Mouse (Mus musculus) spleen, adult 12 weeks (tissue): Measurements from ENCODE around the gene Htr3b.

Experiments used
- DNase-seq: peaks from one replicate; pipeline ENCODE4 v3.0.0; 2022; ENCODE audit warnings: low spot score

Gene Htr3b

GRCm38 (mm10) chr9:48916011-48916788, 48.6 kb downstream of the Htr3b start:
- DNase-seq: no peak

- DNase-seq: no peak
Measured at GRCm38 (mm10) chr9:48910885-48911537, 53.8 kb downstream of the Htr3b start, which contains the start of gene Htr3a. Gene Htr3a (minus strand): TSS chr9:48911099.

- DNase-seq: no peak
Measured at GRCm38 (mm10) chr9:48904421-48904820, 60.4 kb downstream of the Htr3b start.

GRCm38 (mm10) chr9:48903766-48904165, 61.0 kb downstream of the Htr3b start:
- no peak for DNase-seq

GRCm38 (mm10) chr9:48898551-48898950, 66.2 kb downstream of the Htr3b start:
- DNase-seq: no peak

GRCm38 (mm10) chr9:48895819-48896536, 68.8 kb downstream of the Htr3b start:
- DNase-seq: no peak

GRCm38 (mm10) chr9:48894755-48895154, 70.0 kb downstream of the Htr3b start:
- no peak for DNase-seq

GRCm38 (mm10) chr9:48893986-48894385, 70.8 kb downstream of the Htr3b start:
- DNase-seq: no peak

- no peak for DNase-seq
Measured at GRCm38 (mm10) chr9:48889093-48889492, 75.7 kb downstream of the Htr3b start.
